Mouse (Mus musculus) lung, adult 2 months (tissue): Measurements from ENCODE around the gene Nudt2.

Experiments used
- CTCF ChIP-seq: fragments of 200-500 bp; IDR thresholded peaks from 2 replicates; pipeline ENCODE4 v1.5.1; 2011; ENCODE audit warnings: mild to moderate bottlenecking, low read length, control low read depth; ENCODE audit not compliant: insufficient read depth
- POLR2A ChIP-seq: fragments of 200-500 bp; IDR thresholded peaks from 2 replicates; pipeline ENCODE4 v1.6.1; 2011; ENCODE audit warnings: low read depth, mild to moderate bottlenecking, control low read depth, low read length, borderline replicate concordance; ENCODE audit errors: extremely low read depth

DNA sequence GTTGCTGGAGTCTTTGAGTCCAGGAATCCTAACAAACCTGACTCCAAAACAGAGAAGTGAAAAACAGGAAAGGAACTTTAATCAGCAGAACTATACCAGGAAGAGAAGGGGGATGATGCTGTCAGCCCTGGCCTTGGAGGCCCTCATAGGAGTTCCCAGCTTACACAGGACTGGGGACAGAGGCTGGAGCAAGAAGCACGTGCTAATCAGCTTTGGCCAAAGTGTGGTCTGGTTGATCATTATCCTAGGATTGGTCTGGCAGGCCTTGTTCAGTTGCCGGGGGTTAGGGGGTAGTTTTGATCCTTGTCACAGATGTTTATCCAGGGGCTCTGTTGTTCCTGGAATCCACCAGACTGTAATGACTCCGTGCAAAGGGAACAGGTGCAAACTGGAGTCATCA, 29.4 kb downstream of the Nudt2 start:
- TF ChIP-seq CTCF = no peak
- no peak for TF ChIP-seq POLR2A
